Mouse (Mus musculus): ENCODE results near the gene Kcnj6.

DNA sequence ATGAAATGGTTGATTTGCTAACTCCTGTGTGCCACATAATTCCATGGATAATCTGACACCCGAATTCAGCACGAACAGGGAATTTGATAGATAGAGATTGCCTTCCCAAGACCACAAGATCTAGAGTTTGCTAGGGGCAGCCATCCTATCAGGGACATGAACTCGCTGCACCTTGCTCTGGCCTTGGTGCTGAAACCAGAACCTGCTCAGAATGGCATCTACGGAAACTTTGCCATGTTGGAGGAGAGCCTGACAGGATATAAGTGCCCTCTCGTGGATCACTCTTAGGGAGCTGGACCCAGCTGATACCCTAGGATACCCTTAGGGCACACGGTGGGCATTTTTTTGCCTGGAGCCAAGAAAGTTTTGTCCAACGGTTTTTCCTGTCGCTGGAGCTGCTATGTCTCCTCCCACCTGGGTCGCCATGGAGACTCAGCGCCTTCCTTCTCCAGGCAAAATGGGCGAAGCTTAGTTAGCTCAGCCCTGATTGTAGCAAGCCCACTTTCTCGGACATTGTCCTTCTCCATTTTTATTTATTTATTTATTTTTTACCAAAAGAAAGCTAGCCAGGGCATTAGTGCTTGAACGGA is 1.9 kb downstream of the Kcnj6 start:
- TF ChIP-seq CTCF (IDR thresholded peaks at IDR 0.05), result no peak
- TF ChIP-seq EP300 (IDR thresholded peaks at IDR 0.05), result no peak
